Mouse (Mus musculus): ENCODE results near the gene Hip1r. TPM values are rescaled to one million over a fixed set of nuclear protein-coding genes. Genes with fewer than 3 reads are reported as not detected.
A peak's percentile ranks its signal among the peaks of the same experiment; 100 is the strongest.

Hip1r gene
- polyA plus RNA-seq, 1 experiment from 2014 or later: 5.6 TPM

- WGBS: 62% methylated on average over 19 of the region's 19 CpGs
- peak overlapping the region; percentile 90 for H3K4me2 ChIP-seq
- no peak for ATAC-seq (ENCODE audit: extremely low read depth, insufficient number of reproducible peaks, low FRiP score, low TSS enrichment)
- no peaks in the 10 kb centered on the region for H3K9me3 ChIP-seq
- H3K27ac ChIP-seq (replicated peaks): peak overlapping the region; percentile 98
- H3K36me3 ChIP-seq: peaks cover 7% of the 10 kb centered on the region; the same call in 1 of the 2 replicates
- peak overlapping the region; percentile 100 for H3K9ac ChIP-seq
- H3K4me3 ChIP-seq: peak overlapping the region; percentile 99
- peaks cover 69% of the 10 kb centered on the region for H3K4me1 ChIP-seq
- H3K27me3 ChIP-seq (replicated peaks): no peaks in the 10 kb centered on the region
Measured at GRCm38 (mm10) chr5:124029220-124030035, 56.0 kb downstream of the Hip1r start.

GRCm38 (mm10) chr5:124030386-124031067 lies 57.1 kb downstream of the Hip1r start:
- Histone ChIP-seq H3K4me1 (peaks cover 58% of the 10 kb centered on the region), H3K36me3 (peaks cover 5% of the 10 kb centered on the region; the same call in 1 of the 2 replicates), H3K27me3 (replicated peaks) (no peaks in the 10 kb centered on the region), H3K9ac (peak overlapping the region; percentile 100), H3K9me3 (no peaks in the 10 kb centered on the region), H3K4me3 (peak overlapping the region; percentile 99), H3K4me2 (peak overlapping the region; percentile 90), H3K27ac (replicated peaks) (peak overlapping the region; percentile 98)
- no peak for ATAC-seq (ENCODE audit: extremely low read depth, insufficient number of reproducible peaks, low FRiP score, low TSS enrichment)
- 23% methylated on average over 12 of the region's 12 CpGs for WGBS

- ATAC-seq (ENCODE audit: extremely low read depth, insufficient number of reproducible peaks, low FRiP score, low TSS enrichment): peak; percentile 52; the same call in 1 of the 2 replicates
- Histone ChIP-seq H3K9ac (peak overlapping the region; percentile 100), H3K27ac (replicated peaks) (peak overlapping the region; percentile 98), H3K9me3 (no peaks in the 10 kb centered on the region), H3K4me3 (peak overlapping the region; percentile 99), H3K4me1 (peaks cover 52% of the 10 kb centered on the region), H3K4me2 (peak overlapping the region; percentile 90), H3K36me3 (no peaks in the 10 kb centered on the region), H3K27me3 (replicated peaks) (no peaks in the 10 kb centered on the region)
- WGBS: under 1% methylated on average over 26 of the region's 26 CpGs
Measured at GRCm38 (mm10) chr5:124031068-124031955, 57.9 kb downstream of the Hip1r start.

GRCm38 (mm10) chr5:124032001-124032508 lies 58.6 kb downstream of the Hip1r start, which contains the start of gene Vps37b:
Vps37b (minus strand) TSS chr5:124032270.
- no peaks in the 10 kb centered on the region for H3K27me3 ChIP-seq (replicated peaks)
- peak; percentile 82 for ATAC-seq (ENCODE audit: extremely low read depth, insufficient number of reproducible peaks, low FRiP score, low TSS enrichment)
- WGBS: under 1% methylated on average over 52 of the region's 52 CpGs
- H3K36me3 ChIP-seq: no peaks in the 10 kb centered on the region
- peak within 1 kb of the TSS; percentile 100 for H3K9ac ChIP-seq
- peaks cover 51% of the 10 kb centered on the region for H3K4me1 ChIP-seq
- no peaks in the 10 kb centered on the region for H3K9me3 ChIP-seq
- H3K27ac ChIP-seq (replicated peaks): peak within 1 kb of the TSS; percentile 98
- H3K4me3 ChIP-seq: peak within 1 kb of the TSS; percentile 99
- peak within 1 kb of the TSS; percentile 90 for H3K4me2 ChIP-seq

GRCm38 (mm10) chr5:124034471-124034870 lies 61.0 kb downstream of the Hip1r start:
- H3K36me3 ChIP-seq: no peaks in the 10 kb centered on the region
- H3K9me3 ChIP-seq: no peaks in the 10 kb centered on the region
- no peak overlapping the region for H3K9ac ChIP-seq
- WGBS: 64% methylated on average over 11 of the region's 11 CpGs
- no peak overlapping the region for H3K4me3 ChIP-seq
- no peak for ATAC-seq (ENCODE audit: extremely low read depth, insufficient number of reproducible peaks, low FRiP score, low TSS enrichment)
- H3K4me2 ChIP-seq: no peak overlapping the region
- H3K27ac ChIP-seq (replicated peaks): no peak overlapping the region
- H3K27me3 ChIP-seq (replicated peaks): no peaks in the 10 kb centered on the region
- H3K4me1 ChIP-seq: peaks cover 35% of the 10 kb centered on the region

GRCm38 (mm10) chr5:124035406-124035805 lies 62.0 kb downstream of the Hip1r start:
- Histone ChIP-seq H3K36me3 (no peaks in the 10 kb centered on the region), H3K27me3 (replicated peaks) (no peaks in the 10 kb centered on the region)
- 71% methylated on average over 9 of the region's 9 CpGs for WGBS

GRCm38 (mm10) chr5:124035806-124036205 lies 62.4 kb downstream of the Hip1r start:
- Histone ChIP-seq H3K36me3 (no peaks in the 10 kb centered on the region), H3K4me1 (peaks cover 27% of the 10 kb centered on the region), H3K27ac (replicated peaks) (no peak overlapping the region), H3K9me3 (no peaks in the 10 kb centered on the region), H3K4me3 (no peak overlapping the region), H3K9ac (no peak overlapping the region), H3K27me3 (replicated peaks) (no peaks in the 10 kb centered on the region), H3K4me2 (no peak overlapping the region)
- WGBS: 73% methylated on average over 8 of the region's 8 CpGs
- no peak for ATAC-seq (ENCODE audit: extremely low read depth, insufficient number of reproducible peaks, low FRiP score, low TSS enrichment)

More at GRCm38 (mm10) chr5:124035406-124035805, 62.0 kb downstream of the Hip1r start:
- H3K9ac ChIP-seq: no peak overlapping the region
- no peak overlapping the region for H3K4me3 ChIP-seq
- no peaks in the 10 kb centered on the region for H3K9me3 ChIP-seq
- no peak overlapping the region for H3K4me2 ChIP-seq
- no peak overlapping the region for H3K27ac ChIP-seq (replicated peaks)
- no peak for ATAC-seq (ENCODE audit: extremely low read depth, insufficient number of reproducible peaks, low FRiP score, low TSS enrichment)
- peaks cover 30% of the 10 kb centered on the region for H3K4me1 ChIP-seq

GRCm38 (mm10) chr5:124036341-124036740 lies 62.9 kb downstream of the Hip1r start:
- Histone ChIP-seq H3K4me2 (no peak overlapping the region), H3K4me1 (peaks cover 30% of the 10 kb centered on the region), H3K36me3 (no peaks in the 10 kb centered on the region), H3K9ac (no peak overlapping the region), H3K27me3 (replicated peaks) (no peaks in the 10 kb centered on the region), H3K9me3 (no peaks in the 10 kb centered on the region), H3K27ac (replicated peaks) (peak overlapping the region; percentile 54; the same call in 1 of the 2 replicates), H3K4me3 (no peak overlapping the region)
- ATAC-seq (ENCODE audit: extremely low read depth, insufficient number of reproducible peaks, low FRiP score, low TSS enrichment): no peak
- WGBS: 37% methylated on average over 6 of the region's 6 CpGs

- ATAC-seq (ENCODE audit: extremely low read depth, insufficient number of reproducible peaks, low FRiP score, low TSS enrichment): no peak
- peak overlapping the region; percentile 54 for H3K27ac ChIP-seq (replicated peaks)
- H3K4me2 ChIP-seq: no peak overlapping the region
- H3K9me3 ChIP-seq: no peaks in the 10 kb centered on the region
- H3K27me3 ChIP-seq (replicated peaks): no peaks in the 10 kb centered on the region
- H3K9ac ChIP-seq: peak overlapping the region; percentile 29; the same call in 1 of the 2 replicates
- peaks cover 34% of the 10 kb centered on the region for H3K4me1 ChIP-seq
- no peak overlapping the region for H3K4me3 ChIP-seq
- 52% methylated on average over 5 of the region's 5 CpGs for WGBS
- no peaks in the 10 kb centered on the region for H3K36me3 ChIP-seq
Measured at GRCm38 (mm10) chr5:124036836-124037235, 63.4 kb downstream of the Hip1r start.

- Histone ChIP-seq H3K36me3 (no peaks in the 10 kb centered on the region), H3K27ac (replicated peaks) (no peak overlapping the region), H3K4me2 (no peak overlapping the region), H3K4me3 (no peak overlapping the region), H3K9ac (no peak overlapping the region), H3K27me3 (replicated peaks) (no peaks in the 10 kb centered on the region), H3K9me3 (no peaks in the 10 kb centered on the region), H3K4me1 (peaks cover 53% of the 10 kb centered on the region)
- no peak for ATAC-seq (ENCODE audit: extremely low read depth, insufficient number of reproducible peaks, low FRiP score, low TSS enrichment)
- 56% methylated on average over 6 of the region's 6 CpGs for WGBS
Measured at GRCm38 (mm10) chr5:124039602-124040001, 66.2 kb downstream of the Hip1r start.
